ENCODE assay signal across 29 mouse cellular contexts in the genomic region with DNA sequence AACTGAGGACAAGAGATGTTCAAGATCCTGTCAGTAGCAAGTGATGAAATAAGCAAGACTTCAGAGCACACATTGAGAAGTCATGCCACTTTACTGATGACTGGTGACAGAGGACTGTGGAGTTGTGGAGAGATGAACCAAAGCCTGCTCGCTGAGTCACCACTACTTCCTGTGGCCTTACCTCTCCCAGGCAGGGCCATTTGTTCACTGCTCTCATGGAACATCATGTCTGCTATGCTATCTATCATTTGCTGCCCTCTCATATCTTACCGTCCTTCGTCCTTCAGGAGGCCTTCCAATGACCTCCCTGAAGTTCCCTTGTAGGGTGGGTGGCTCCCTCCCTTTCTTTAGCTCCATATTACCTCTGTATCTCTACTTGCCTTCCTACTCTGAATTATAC. TPM values are rescaled to one million over a fixed set of nuclear protein-coding genes. Genes with fewer than 3 reads are reported as not detected.
DNase-seq lines count a peak whose midpoint lies in the region; ATAC-seq lines count a peak whose summit lies in the region.
"Had no signal": no experiment of that assay in that cellular context is flagged by ENCODE, and none has a peak within 500 bp of the region (broad histone marks: within the 10 kb centered on the region; RNA-seq: fewer than 3 reads in every experiment).

No protein-coding gene starts in this region.

- WGBS in heart, embryonic 12.5 days = 51% methylated on average over 3 of the region's 3 CpGs
- 96% methylated on average over 3 of the region's 3 CpGs for WGBS in forebrain, embryonic 11.5 days

- ATAC-seq in heart, embryonic 12.5 days (ENCODE audit: insufficient number of reproducible peaks, low FRiP score) = no peak
- no peak for ATAC-seq in forebrain, embryonic 11.5 days (replicated peaks; ENCODE audit: low FRiP score)
- ATAC-seq: CD4-positive, CD25-positive, alpha-beta regulatory T cell, adult 4 months; forebrain, embryonic 13.5 days; forebrain, embryonic 16.5 days; intestine, postnatal 0 days had no signal

- H3K4me2 ChIP-seq in heart, embryonic 12.5 days = no peak overlapping the region
- H3K4me2 ChIP-seq in forebrain, embryonic 11.5 days (ENCODE audit: low read depth, low read length, severe bottlenecking) = no peak overlapping the region
- H3K4me2 ChIP-seq: embryonic facial prominence, embryonic 13.5 days; forebrain, embryonic 13.5 days; heart, embryonic 11.5 days; heart, embryonic 15.5 days; hindbrain, embryonic 15.5 days had no signal

- no peaks in the 10 kb centered on the region for H3K27me3 ChIP-seq in heart, embryonic 12.5 days (replicated peaks)
- H3K27me3 ChIP-seq in forebrain, embryonic 11.5 days (ENCODE audit: control insufficient read depth, insufficient read depth, low read length) = no peaks in the 10 kb centered on the region
- H3K27me3 ChIP-seq: embryonic facial prominence, embryonic 13.5 days; forebrain, embryonic 13.5 days; heart, embryonic 15.5 days; hindbrain, embryonic 15.5 days had no signal

- no peak overlapping the region for H3K9ac ChIP-seq in heart, embryonic 12.5 days
- H3K9ac ChIP-seq in forebrain, embryonic 11.5 days (ENCODE audit: low read length) = no peak overlapping the region
- H3K9ac ChIP-seq: embryonic facial prominence, embryonic 13.5 days; forebrain, embryonic 13.5 days; heart, embryonic 15.5 days; hindbrain, embryonic 15.5 days had no signal

- H3K9me3 ChIP-seq in heart, embryonic 12.5 days (replicated peaks) = no peaks in the 10 kb centered on the region
- no peaks in the 10 kb centered on the region for H3K9me3 ChIP-seq in forebrain, embryonic 11.5 days (ENCODE audit: control insufficient read depth, low read length)
- H3K9me3 ChIP-seq: embryonic facial prominence, embryonic 10.5 days; embryonic facial prominence, embryonic 13.5 days; forebrain, embryonic 13.5 days; heart, embryonic 15.5 days; hindbrain, embryonic 15.5 days had no signal

- peak; percentile 65 to 66 for DNase-seq in adrenal gland, adult (ENCODE audit: inconsistent age in 2 of 2, low spot score in 1 of 2)
- no peak for DNase-seq in adrenal gland, postnatal 25 days
- DNase-seq in heart, adult 11 months = peak; percentile 19
- DNase-seq in 3T3-L1 (ENCODE audit: low read depth, low spot score) = peak; percentile 35
- DNase-seq in adrenal gland, postnatal 14 days = peak; percentile 49
- DNase-seq in forebrain, embryonic 11.5 days (ENCODE audit: low spot score) = no peak
- no peak for DNase-seq in lung, postnatal 10 days
- DNase-seq: cerebellum, adult 11 months; cerebellum, adult 2 months; cerebellum, adult 9-11 months; cerebellum, postnatal 25 days; embryo, embryonic 11 days; gastrocnemius, postnatal 10 days; gastrocnemius, postnatal 36 days; heart, postnatal 10 days; heart, postnatal 36 days; kidney, adult 2 months had no signal

- peaks cover 8% of the 10 kb centered on the region; the same call in 1 of the 2 replicates for H3K4me1 ChIP-seq in heart, embryonic 12.5 days (replicated peaks)
- H3K4me1 ChIP-seq in forebrain, embryonic 11.5 days (replicated peaks; ENCODE audit: control insufficient read depth, insufficient read depth, low read length) = no peaks in the 10 kb centered on the region

- H3K4me3 ChIP-seq in heart, embryonic 12.5 days = no peak overlapping the region
- H3K4me3 ChIP-seq in forebrain, embryonic 11.5 days (ENCODE audit: low read depth, low read length) = no peak overlapping the region
- H3K4me3 ChIP-seq: embryonic facial prominence, embryonic 10.5 days; embryonic facial prominence, embryonic 13.5 days; erythroblast, embryonic 14.5 days; forebrain, embryonic 13.5 days; heart, embryonic 15.5 days; hindbrain, embryonic 15.5 days had no signal

- no peaks in the 10 kb centered on the region for H3K36me3 ChIP-seq in heart, embryonic 12.5 days
- H3K36me3 ChIP-seq in forebrain, embryonic 11.5 days (ENCODE audit: control insufficient read depth, insufficient read depth, low read length) = no peaks in the 10 kb centered on the region
- H3K36me3 ChIP-seq: embryonic facial prominence, embryonic 10.5 days; embryonic facial prominence, embryonic 13.5 days; heart, embryonic 15.5 days; hindbrain, embryonic 15.5 days had no signal

- H3K27ac ChIP-seq in heart, embryonic 12.5 days (ENCODE audit: poor library complexity, severe bottlenecking) = no peak overlapping the region
- H3K27ac ChIP-seq in forebrain, embryonic 11.5 days (ENCODE audit: low read depth, low read length) = no peak overlapping the region
- H3K27ac ChIP-seq: embryonic facial prominence, embryonic 10.5 days; embryonic facial prominence, embryonic 13.5 days; forebrain, embryonic 13.5 days; heart, embryonic 15.5 days; hindbrain, embryonic 15.5 days had no signal

RNA-seq across cellular contexts. Expression of a gene that starts 47.2 kb away (rescaled TPM):
- total RNA-seq in adrenal gland, postnatal 25 days (2021) = 17.3 and 19.2 TPM in 2 replicates
- 14.0 and 18.0 TPM in 2 replicates for polyA plus RNA-seq in heart, embryonic 12.5 days (2016; fragmentation: Nextera tagmentation; extraction: Ambion mirVana)
- total RNA-seq in adrenal gland, postnatal 14 days (2021) = 15.1 and 20.9 TPM in 2 replicates
- polyA plus RNA-seq in forebrain, embryonic 11.5 days (2014; fragmentation: Nextera tagmentation; extraction: Ambion mirVana) = 9.7 and 12.9 TPM in 2 replicates
- total RNA-seq: granulocyte monocyte progenitor cell, adult 5-6 weeks had no signal
- polyA plus RNA-seq: erythroblast, embryonic 14.5 days had no signal

Comparison
In these comparisons a context has a peak if more than half of its experiments do, and no peak if none do; other contexts are left out.
1. DNase-seq: peak in adrenal gland, adult (2 of 2), heart, adult 11 months (single experiment), 3T3-L1 (single experiment) and adrenal gland, postnatal 14 days (single experiment); none in adrenal gland, postnatal 25 days (single experiment), forebrain, embryonic 11.5 days (single experiment) and lung, postnatal 10 days (single experiment).